ENCODE assay signal across 16 mouse cellular contexts in the genomic region with DNA sequence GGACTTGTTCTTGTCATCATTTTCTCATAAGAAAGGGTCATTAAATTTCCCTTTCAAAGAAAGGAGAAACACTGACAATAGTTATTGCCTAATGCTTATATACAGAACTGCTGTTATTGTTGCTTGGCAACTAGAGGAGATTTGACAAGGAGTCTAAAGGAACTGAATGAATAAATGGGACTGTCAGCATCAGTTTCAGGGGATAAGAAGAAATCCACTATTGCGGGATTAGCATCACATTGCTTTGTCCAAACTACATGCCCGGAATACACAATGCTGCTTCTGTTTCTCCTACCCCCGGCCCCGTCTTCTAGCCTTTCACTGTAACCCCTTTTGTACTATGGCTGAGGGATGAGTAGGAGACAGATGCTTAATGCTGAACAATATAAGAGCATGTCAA.
DNase-seq lines count a peak whose midpoint lies in the region; ATAC-seq and TF ChIP-seq lines count a peak whose summit lies in the region.
"Had no signal": no experiment of that assay in that cellular context is flagged by ENCODE, and none has a peak within 500 bp of the region (broad histone marks: within the 10 kb centered on the region; RNA-seq: fewer than 3 reads in every experiment).

No protein-coding gene starts in this region.

- H3K4me1 ChIP-seq in forebrain, embryonic 13.5 days, result peaks cover 20% of the 10 kb centered on the region
- peaks cover 20% of the 10 kb centered on the region for H3K4me1 ChIP-seq in hindbrain, embryonic 14.5 days (replicated peaks; ENCODE audit: control insufficient read depth, insufficient read depth, low read length)
- peaks cover 13% of the 10 kb centered on the region for H3K4me1 ChIP-seq in midbrain, embryonic 16.5 days (ENCODE audit: control insufficient read depth, insufficient read depth, low read length)
- H3K4me1 ChIP-seq: intestine, embryonic 15.5 days had no signal

- H3K9me3 ChIP-seq in forebrain, embryonic 13.5 days (replicated peaks), result no peaks in the 10 kb centered on the region
- H3K9me3 ChIP-seq in hindbrain, embryonic 14.5 days (ENCODE audit: control insufficient read depth, low read length), result no peaks in the 10 kb centered on the region
- 0 out of 2 replicates have a peak, but pooled peaks cover 3% of the 10 kb centered on the region for H3K9me3 ChIP-seq in midbrain, embryonic 16.5 days (replicated peaks; ENCODE audit: control insufficient read depth, low read length, poor library complexity, severe bottlenecking)
- H3K9me3 ChIP-seq: intestine, embryonic 15.5 days had no signal

- TF ChIP-seq CTCF in layer of hippocampus, adult 2 months (conservative IDR thresholded peaks at IDR 0.05), result no peak

- H3K9ac ChIP-seq in forebrain, embryonic 13.5 days, result no peak overlapping the region
- no peak overlapping the region for H3K9ac ChIP-seq in hindbrain, embryonic 14.5 days
- no peak overlapping the region for H3K9ac ChIP-seq in midbrain, embryonic 16.5 days (ENCODE audit: low read depth, low read length)
- H3K9ac ChIP-seq: intestine, embryonic 15.5 days had no signal

- ATAC-seq in forebrain, embryonic 13.5 days, result peak; percentile 89
- ATAC-seq in hindbrain, embryonic 14.5 days (ENCODE audit: low FRiP score), result peak; percentile 72
- peak; percentile 85 for ATAC-seq in midbrain, embryonic 16.5 days
- no peak for ATAC-seq in monocyte, adult 5-6 weeks (replicated peaks; ENCODE audit: insufficient number of reproducible peaks, low FRiP score, low TSS enrichment, poor library complexity, severe bottlenecking)
- ATAC-seq: intestine, embryonic 15.5 days had no signal

- no peaks in the 10 kb centered on the region for H3K27me3 ChIP-seq in forebrain, embryonic 13.5 days
- H3K27me3 ChIP-seq in hindbrain, embryonic 14.5 days (ENCODE audit: control insufficient read depth, insufficient read depth, low read length), result no peaks in the 10 kb centered on the region
- no peaks in the 10 kb centered on the region for H3K27me3 ChIP-seq in midbrain, embryonic 16.5 days (ENCODE audit: control insufficient read depth, insufficient read depth, low read depth, low read length)
- H3K27me3 ChIP-seq: intestine, embryonic 15.5 days had no signal

- H3K36me3 ChIP-seq in forebrain, embryonic 13.5 days (ENCODE audit: poor library complexity, severe bottlenecking), result no peaks in the 10 kb centered on the region
- H3K36me3 ChIP-seq in hindbrain, embryonic 14.5 days (replicated peaks; ENCODE audit: control insufficient read depth, insufficient read depth), result no peaks in the 10 kb centered on the region
- H3K36me3 ChIP-seq in midbrain, embryonic 16.5 days (ENCODE audit: control insufficient read depth, insufficient read depth, low read length), result no peaks in the 10 kb centered on the region
- H3K36me3 ChIP-seq: intestine, embryonic 15.5 days had no signal

- H3K27ac ChIP-seq in layer of hippocampus, adult 2 months, result 0 out of 2 replicates have a peak overlapping the region, but pooled peaks have one; percentile 14
- H3K27ac ChIP-seq in forebrain, embryonic 13.5 days, result peak overlapping the region; percentile 65
- peak overlapping the region; percentile 59 for H3K27ac ChIP-seq in hindbrain, embryonic 14.5 days
- H3K27ac ChIP-seq in midbrain, embryonic 16.5 days (ENCODE audit: low read length), result peak overlapping the region; percentile 80
- H3K27ac ChIP-seq: intestine, embryonic 15.5 days had no signal

- WGBS in forebrain, embryonic 13.5 days, result 2% methylated on average over 4 of the region's 4 CpGs
- 14% methylated on average over 4 of the region's 4 CpGs for WGBS in hindbrain, embryonic 14.5 days
- 10% methylated on average over 4 of the region's 4 CpGs for WGBS in midbrain, embryonic 16.5 days

- H3K4me3 ChIP-seq in layer of hippocampus, adult 2 months, result no peak overlapping the region
- no peak overlapping the region for H3K4me3 ChIP-seq in forebrain, embryonic 13.5 days
- no peak overlapping the region for H3K4me3 ChIP-seq in hindbrain, embryonic 14.5 days (replicated peaks; ENCODE audit: low read length)
- H3K4me3 ChIP-seq in midbrain, embryonic 16.5 days (ENCODE audit: low read depth, low read length), result no peak overlapping the region
- H3K4me3 ChIP-seq: erythroblast, embryonic 14.5 days; intestine, embryonic 15.5 days; myocyte had no signal

- intact Hi-C loops in left cerebral cortex, postnatal 36 days (cut with DNase I), result no loop called here

- DNase-seq in layer of hippocampus, adult 2 months (ENCODE audit: low spot score in 2 of 2), result no peak
- DNase-seq in layer of hippocampus, postnatal 36 days, result no peak
- peak; percentile 67 for DNase-seq in hindbrain, embryonic 14.5 days (ENCODE audit: low spot score)
- no peak for DNase-seq in left cerebral cortex, postnatal 36 days (ENCODE audit: low spot score in 2 of 2)
- DNase-seq in cerebellum, postnatal 10 days, result no peak
- DNase-seq: cerebellum, adult 9-11 months; gastrocnemius, postnatal 10 days; kidney, postnatal 4 days; lung, postnatal 10 days had no signal

- 0 out of 2 replicates have a peak overlapping the region, but pooled peaks have one; percentile 6 for H3K4me2 ChIP-seq in forebrain, embryonic 13.5 days
- no peak overlapping the region for H3K4me2 ChIP-seq in hindbrain, embryonic 14.5 days (replicated peaks)
- no peak overlapping the region for H3K4me2 ChIP-seq in midbrain, embryonic 16.5 days (ENCODE audit: low read length)
- H3K4me2 ChIP-seq: intestine, embryonic 15.5 days; liver, embryonic 11.5 days had no signal

Comparison
In these comparisons a context has a peak if more than half of its experiments do, and no peak if none do; other contexts are left out.
1. H3K27ac ChIP-seq: peak in every context shown above with its lines; median percentile 80 in midbrain, embryonic 16.5 days; 65 in forebrain, embryonic 13.5 days; 59 in hindbrain, embryonic 14.5 days; 14 in layer of hippocampus, adult 2 months.